Mouse (Mus musculus): Measurements from ENCODE around the gene Fndc1. TPM values are rescaled to one million over a fixed set of nuclear protein-coding genes. Genes with fewer than 3 reads are reported as not detected.

The Fndc1 gene
- total and polyA plus RNA-seq, 3 experiments, result 0.14 to 0.34 (median 0.17) TPM

- Histone ChIP-seq H3K27me3 (replicated peaks) (no peaks in the 10 kb centered on the region), H3K4me1 (ENCODE audit: control insufficient read depth in 1 of 2, insufficient read depth in 2 of 2) (peaks cover 27 to 71% of the 10 kb centered on the region in 2 experiments), H3K9me3 (replicated peaks; ENCODE audit: low read length) (peaks cover 12% of the 10 kb centered on the region), H3K9ac (ENCODE audit: insufficient read depth, low read depth) (no peak overlapping the region), H3K79me2 (replicated peaks; ENCODE audit: control insufficient read depth, extremely low read depth, insufficient read depth, poor library complexity, severe bottlenecking) (no peaks in the 10 kb centered on the region), H3K36me3 (replicated peaks in 1 of 2; ENCODE audit: control insufficient read depth in 1 of 2, insufficient read depth in 1 of 2, low read length in 1 of 2) (no peaks in the 10 kb centered on the region), H3K27ac (ENCODE audit: insufficient read depth, low read depth) (no peak overlapping the region), H3K4me2 (ENCODE audit: insufficient read depth, low read depth, poor library complexity, severe bottlenecking) (no peak overlapping the region), H3K4me3 (replicated peaks in 1 of 3; ENCODE audit: low read depth in 2 of 3, low read length in 2 of 3, poor library complexity in 1 of 3) (no peak overlapping the region)
- in situ Hi-C loops (cut with MboI; ENCODE audit: low pct_ligation_motif_present, low pct_unique_long_range_greater_than_20kb, low sequenced_read_pairs) (no loop called here), dilution Hi-C loops (cut with MboI; ENCODE audit: extremely low pct_ligation_motif_present, extremely low pct_unique_long_range_greater_than_20kb, low sequenced_read_pairs) (no loop called here)
- DNase-seq (ENCODE audit: extremely low read depth), result no peak
- TF ChIP-seq MYC (IDR thresholded peaks at IDR 0.05; ENCODE audit: low read depth, low read length), result no peak
- no peak for TF ChIP-seq ELF1 (IDR thresholded peaks at IDR 0.05; ENCODE audit: low read depth, low read length)
- TF ChIP-seq SMC3 (IDR thresholded peaks at IDR 0.05; ENCODE audit: low read depth, low read length), result peak; percentile 64
- TF ChIP-seq CTCF (conservative IDR thresholded peaks at IDR 0.05 in 1 of 2, IDR thresholded peaks at IDR 0.05 in 1 of 2; ENCODE audit: low read depth in 2 of 2, low read length in 2 of 2), result peak in 1 of 2 experiments; percentile 55; a peak in 2 of 4 replicates
- 0 out of 2 replicates have a peak, but pooled peaks have one; percentile 19 for TF ChIP-seq ZC3H11A (IDR thresholded peaks at IDR 0.05; ENCODE audit: low read depth, low read length)
- TF ChIP-seq USF1 (IDR thresholded peaks at IDR 0.05; ENCODE audit: low read depth, low read length), result no peak
- no peak for TF ChIP-seq TCF12 (IDR thresholded peaks at IDR 0.05; ENCODE audit: low read depth, low read length)
- peak; percentile 53 for TF ChIP-seq RAD21 (IDR thresholded peaks at IDR 0.05; ENCODE audit: low read depth, low read length)
Observed at GRCm38 (mm10) chr17:7870862-7871605, 43.9 kb upstream of the Fndc1 start.

- peaks cover 17 to 66% of the 10 kb centered on the region in 2 experiments for H3K4me1 ChIP-seq (ENCODE audit: control insufficient read depth in 1 of 2, insufficient read depth in 2 of 2)
- 0 out of 2 replicates have a peak, but pooled peaks have one; percentile 15 for TF ChIP-seq EP300 (IDR thresholded peaks at IDR 0.05; ENCODE audit: low read length)
- no peak for TF ChIP-seq RAD21 (IDR thresholded peaks at IDR 0.05; ENCODE audit: low read depth, low read length)
- no peak for TF ChIP-seq POLR2AphosphoS2 (IDR thresholded peaks at IDR 0.05; ENCODE audit: low read depth, low read length)
- dilution Hi-C loops (cut with MboI; ENCODE audit: extremely low pct_ligation_motif_present, extremely low pct_unique_long_range_greater_than_20kb, low sequenced_read_pairs) (no loop called here), in situ Hi-C loops (cut with MboI; ENCODE audit: low pct_ligation_motif_present, low pct_unique_long_range_greater_than_20kb, low sequenced_read_pairs) (loop anchor here (5.0 kb wide), 1 partner anchor 58 kb away; the partner anchor contains the start of gene Tagap)
- peaks cover 12% of the 10 kb centered on the region for H3K9me3 ChIP-seq (replicated peaks; ENCODE audit: low read length)
- no peaks in the 10 kb centered on the region for H3K79me2 ChIP-seq (replicated peaks; ENCODE audit: control insufficient read depth, extremely low read depth, insufficient read depth, poor library complexity, severe bottlenecking)
- H3K4me3 ChIP-seq (replicated peaks in 1 of 3; ENCODE audit: low read depth in 2 of 3, low read length in 2 of 3, poor library complexity in 1 of 3), result no peak overlapping the region
- no peaks in the 10 kb centered on the region for H3K36me3 ChIP-seq (replicated peaks in 1 of 2; ENCODE audit: control insufficient read depth in 1 of 2, insufficient read depth in 1 of 2, low read length in 1 of 2)
- H3K4me2 ChIP-seq (ENCODE audit: insufficient read depth, low read depth, poor library complexity, severe bottlenecking), result peak overlapping the region; percentile 33; the same call in 1 of the 2 replicates
- DNase-seq (ENCODE audit: extremely low read depth), result no peak
- no peak overlapping the region for H3K27ac ChIP-seq (ENCODE audit: insufficient read depth, low read depth)
- H3K9ac ChIP-seq (ENCODE audit: insufficient read depth, low read depth), result no peak overlapping the region
- no peaks in the 10 kb centered on the region for H3K27me3 ChIP-seq (replicated peaks)
Observed at GRCm38 (mm10) chr17:7869114-7869513, 42.0 kb upstream of the Fndc1 start.

GRCm38 (mm10) chr17:7868631-7869030, 41.5 kb upstream of the Fndc1 start:
- Histone ChIP-seq H3K4me3 (replicated peaks in 1 of 3; ENCODE audit: low read depth in 2 of 3, low read length in 2 of 3, poor library complexity in 1 of 3) (no peak overlapping the region), H3K9ac (ENCODE audit: insufficient read depth, low read depth) (no peak overlapping the region), H3K79me2 (replicated peaks; ENCODE audit: control insufficient read depth, extremely low read depth, insufficient read depth, poor library complexity, severe bottlenecking) (no peaks in the 10 kb centered on the region), H3K4me1 (ENCODE audit: control insufficient read depth in 1 of 2, insufficient read depth in 2 of 2) (peaks cover 17 to 64% of the 10 kb centered on the region in 2 experiments), H3K9me3 (replicated peaks; ENCODE audit: low read length) (peaks cover 12% of the 10 kb centered on the region), H3K36me3 (replicated peaks in 1 of 2; ENCODE audit: control insufficient read depth in 1 of 2, insufficient read depth in 1 of 2, low read length in 1 of 2) (no peaks in the 10 kb centered on the region), H3K4me2 (ENCODE audit: insufficient read depth, low read depth, poor library complexity, severe bottlenecking) (peak overlapping the region; percentile 33), H3K27ac (ENCODE audit: insufficient read depth, low read depth) (no peak overlapping the region), H3K27me3 (replicated peaks) (no peaks in the 10 kb centered on the region)
- peak; percentile 80 for DNase-seq (ENCODE audit: extremely low read depth)
- dilution Hi-C loops (cut with MboI; ENCODE audit: extremely low pct_ligation_motif_present, extremely low pct_unique_long_range_greater_than_20kb, low sequenced_read_pairs), result no loop called here
- in situ Hi-C loops (cut with MboI; ENCODE audit: low pct_ligation_motif_present, low pct_unique_long_range_greater_than_20kb, low sequenced_read_pairs), result loop anchor here (5.0 kb wide), 1 partner anchor 59 kb away; the partner anchor contains the start of gene Tagap
- TF ChIP-seq TBP (conservative IDR thresholded peaks at IDR 0.05; ENCODE audit: low read depth, low read length) (no peak), UBTF (IDR thresholded peaks at IDR 0.05; ENCODE audit: low read depth, low read length) (no peak), CTCF (conservative IDR thresholded peaks at IDR 0.05 in 1 of 2, IDR thresholded peaks at IDR 0.05 in 1 of 2; ENCODE audit: low read depth in 2 of 2, low read length in 2 of 2) (peak; percentile 75 to 97), ZC3H11A (IDR thresholded peaks at IDR 0.05; ENCODE audit: low read depth, low read length) (peak; percentile 78; the same call in 1 of the 2 replicates), BHLHE40 (IDR thresholded peaks at IDR 0.05; ENCODE audit: low read depth, low read length) (no peak), NRF1 (IDR thresholded peaks at IDR 0.05; ENCODE audit: low read depth, low read length) (no peak), TCF12 (IDR thresholded peaks at IDR 0.05; ENCODE audit: low read depth, low read length) (peak; percentile 26; the same call in 1 of the 2 replicates), CHD2 (IDR thresholded peaks at IDR 0.05; ENCODE audit: low read length) (no peak), JUND (conservative IDR thresholded peaks at IDR 0.05; ENCODE audit: low read depth, low read length) (no peak), ZMIZ1 (IDR thresholded peaks at IDR 0.05; ENCODE audit: low read depth, low read length) (no peak), IRF4 (IDR thresholded peaks at IDR 0.05; ENCODE audit: low read depth, low read length) (peak; percentile 58), ETS1 (conservative IDR thresholded peaks at IDR 0.05; ENCODE audit: low read depth, low read length) (peak; percentile 29; the same call in 1 of the 2 replicates), MEF2A (IDR thresholded peaks at IDR 0.05; ENCODE audit: borderline replicate concordance, low read depth, low read length) (no peak), EP300 (IDR thresholded peaks at IDR 0.05; ENCODE audit: low read length) (no peak), MAZ (IDR thresholded peaks at IDR 0.05; ENCODE audit: low read depth, low read length) (peak; percentile 82), USF2 (conservative IDR thresholded peaks at IDR 0.05; ENCODE audit: low read depth, low read length) (no peak), POLR2A (IDR thresholded peaks at IDR 0.05; ENCODE audit: low read depth, low read length) (no peak)
